Mouse (Mus musculus) kidney, postnatal 0 days (tissue): ENCODE measurements around the gene Upk2. TPM values are rescaled to one million over a fixed set of nuclear protein-coding genes. Genes with fewer than 3 reads are reported as not detected.

Experiments
- ATAC-seq: fragments of 200-750 bp; cut with Nextera tagmentation; replicated peaks from 2 replicates; pipeline ENCODE4 v1.8.0; 2017; ENCODE audit warnings: low read depth, moderate number of reproducible peaks, moderate TSS enrichment, moderate library complexity; ENCODE audit not compliant: low FRiP score
- DNase-seq: peaks from one replicate; pipeline ENCODE4 v3.0.0-alpha.2; 2016; ENCODE audit warnings: low spot score
- H3K27ac ChIP-seq: fragments of 300-500 bp; sonication (generic); 2 replicates; pipeline ENCODE4 v1.5.1; 2014; ENCODE audit warnings: mild to moderate bottlenecking
- H3K27me3 ChIP-seq: fragments of 300-500 bp; sonication (generic); 2 replicates; pipeline ENCODE4 v1.6.1; 2014; ENCODE audit warnings: low read length, mixed read lengths; ENCODE audit not compliant: insufficient read depth
- H3K36me3 ChIP-seq: fragments of 300-500 bp; sonication (generic); 2 replicates; pipeline ENCODE4 v1.6.1; 2014; ENCODE audit warnings: low read length, mixed read lengths; ENCODE audit not compliant: insufficient read depth
- H3K4me1 ChIP-seq: fragments of 300-500 bp; sonication (generic); replicated peaks from 2 replicates; pipeline ENCODE4 v1.6.1; 2014; ENCODE audit warnings: antibody characterized with exemption, low read length, mixed read lengths; ENCODE audit not compliant: insufficient read depth
- H3K4me2 ChIP-seq: fragments of 300-500 bp; sonication (generic); 2 replicates; pipeline ENCODE4 v1.6.1; 2014; ENCODE audit warnings: mild to moderate bottlenecking, low read length, moderate library complexity, mixed read lengths
- H3K4me3 ChIP-seq: fragments of 300-500 bp; sonication (generic); replicated peaks from 2 replicates; pipeline ENCODE4 v1.5.1; 2014; ENCODE audit warnings: low read depth, low read length
- H3K9ac ChIP-seq: fragments of 300-500 bp; sonication (generic); 2 replicates; pipeline ENCODE4 v1.6.1; 2014; ENCODE audit warnings: low read depth, low read length
- H3K9me3 ChIP-seq: fragments of 300-500 bp; sonication (generic); replicated peaks from 2 replicates; pipeline ENCODE4 v1.6.1; 2016; ENCODE audit warnings: low read length, inconsistent platforms, mixed read lengths
- CTCF ChIP-seq: IDR thresholded peaks from 2 replicates; pipeline ENCODE4 v1.5.1; 2016; ENCODE audit warnings: antibody characterized with exemption, low read depth, mild to moderate bottlenecking, moderate library complexity
- WGBS: fragments of 180-500 bp; shearing (Covaris S2); extraction: QIAGEN DNeasy Blood & Tissue Kit; methylation state at CpG from one replicate; pipeline ENCODE4 v1.1.7; 2014; 5-methylcytosine and 5-hydroxymethylcytosine counted together
- polyA plus RNA-seq: library from polyadenylated mRNA; unstranded; fragments of >200 nt; fragmentation: Nextera tagmentation; extraction: Ambion mirVana; gene quantifications from 2 replicates; pipeline ENCODE4 v1.2.1, GENCODE M21; 2015

Gene Upk2
- polyA plus RNA-seq, 1 experiment from 2014 or later, result 27.8 TPM

DNA sequence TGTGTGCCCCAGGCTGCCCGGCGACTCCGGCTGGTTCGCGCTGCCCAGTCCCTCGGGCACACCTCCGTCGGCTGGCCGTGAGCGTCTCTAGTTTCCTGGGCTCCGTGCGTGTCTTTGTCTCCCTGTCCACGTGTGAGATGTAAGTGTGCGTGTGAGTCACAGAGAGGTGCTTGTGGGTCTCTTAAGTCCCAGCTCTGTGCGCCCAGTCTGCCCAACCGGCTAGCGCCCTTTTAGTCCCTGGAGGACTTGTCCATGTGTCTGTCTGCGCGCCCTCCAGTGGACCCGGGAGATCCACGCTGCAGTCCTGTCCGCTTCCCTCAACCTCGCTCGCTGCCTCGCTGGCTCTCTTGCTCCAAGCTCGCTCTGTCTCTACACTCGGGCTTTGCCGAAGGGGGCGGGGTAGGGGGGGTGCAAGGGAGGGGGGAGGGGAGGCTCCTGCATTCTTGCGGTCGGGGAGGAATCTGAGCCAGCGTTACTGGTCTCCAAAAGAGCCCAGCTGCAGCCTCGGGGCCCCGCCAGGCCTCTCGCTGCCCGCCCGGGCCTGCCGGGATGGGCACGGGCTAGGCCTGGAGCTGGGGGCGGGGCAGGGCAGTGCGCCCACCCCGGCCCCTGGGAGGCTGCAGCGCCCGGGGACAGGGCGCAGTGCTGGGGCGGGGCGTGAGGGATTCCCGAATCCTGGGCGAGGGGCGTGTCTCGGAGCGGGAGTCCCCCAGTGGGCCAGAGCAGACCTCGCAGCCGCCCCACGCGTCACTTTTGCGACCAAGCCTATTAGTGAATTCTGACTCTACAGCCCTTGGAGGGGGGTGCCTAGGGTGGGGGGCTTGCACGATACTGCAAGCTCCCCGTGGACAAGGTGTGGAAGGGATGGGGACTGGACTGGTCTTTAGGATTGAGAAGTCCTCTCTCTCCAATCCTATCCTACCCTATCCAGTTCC is 43.9 kb upstream of the Upk2 start:
- 1% methylated on average over 58 of the region's 59 CpGs for WGBS
- Histone ChIP-seq H3K4me2 (peak overlapping the region; percentile 76), H3K36me3 (0 out of 2 replicates have a peak, but pooled peaks cover 5% of the 10 kb centered on the region), H3K27me3 (no peaks in the 10 kb centered on the region), H3K9ac (peak overlapping the region; percentile 62), H3K4me3 (peak overlapping the region; percentile 41), H3K9me3 (no peaks in the 10 kb centered on the region), H3K27ac (peak overlapping the region; percentile 91), H3K4me1 (peaks cover 61% of the 10 kb centered on the region)
- peak; percentile 61 for TF ChIP-seq CTCF
- DNase-seq, result peak; percentile 93
- ATAC-seq, result peak; percentile 74

DNA sequence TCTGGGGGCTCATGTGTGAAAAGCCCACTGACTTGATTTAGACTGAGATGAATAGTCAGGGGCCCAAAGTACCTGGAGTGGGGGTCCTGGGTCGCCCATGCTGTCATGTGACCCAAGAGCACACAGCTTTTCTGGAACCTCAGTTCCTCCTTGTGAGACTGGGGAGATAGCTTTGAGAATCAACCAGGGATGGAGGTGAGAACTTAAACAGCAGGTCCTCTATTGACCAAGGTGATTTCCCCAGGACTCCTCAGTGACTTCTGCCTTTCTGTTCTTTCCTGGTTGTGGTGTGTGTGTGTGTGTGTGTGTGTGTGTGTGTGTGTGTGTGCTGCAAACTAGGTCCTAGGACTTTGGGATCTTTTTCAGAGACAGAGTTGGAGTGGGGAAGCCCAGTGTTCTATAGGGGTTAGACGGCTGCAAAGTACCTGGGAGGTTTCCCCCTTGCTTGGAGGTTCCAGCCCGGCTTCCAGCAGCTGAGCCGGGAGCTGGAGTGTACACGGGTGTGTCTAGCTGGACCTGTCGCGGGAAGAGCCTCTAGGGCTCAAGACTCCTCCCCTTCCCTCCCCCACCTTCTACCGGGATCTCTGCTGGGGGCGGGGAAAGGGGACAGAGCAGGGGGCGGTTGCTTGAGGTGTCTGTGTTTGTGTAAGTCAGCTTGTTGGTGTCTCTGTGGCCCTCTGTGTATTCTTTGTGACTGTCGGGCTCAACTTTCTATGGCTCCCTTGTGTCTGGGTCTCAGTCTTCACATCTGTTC is 43.0 kb upstream of the Upk2 start:
- Histone ChIP-seq H3K4me1 (peaks cover 70% of the 10 kb centered on the region), H3K4me2 (peak overlapping the region; percentile 76), H3K27ac (peak overlapping the region; percentile 91), H3K9me3 (no peaks in the 10 kb centered on the region), H3K36me3 (0 out of 2 replicates have a peak, but pooled peaks cover 5% of the 10 kb centered on the region), H3K4me3 (peak overlapping the region; percentile 41), H3K27me3 (no peaks in the 10 kb centered on the region), H3K9ac (peak overlapping the region; percentile 62)
- TF ChIP-seq CTCF, result no peak
- ATAC-seq (peak; percentile 15; the same call in 1 of the 2 replicates), DNase-seq (peak; percentile 86)
- 4% methylated on average over 11 of the region's 11 CpGs for WGBS

DNA sequence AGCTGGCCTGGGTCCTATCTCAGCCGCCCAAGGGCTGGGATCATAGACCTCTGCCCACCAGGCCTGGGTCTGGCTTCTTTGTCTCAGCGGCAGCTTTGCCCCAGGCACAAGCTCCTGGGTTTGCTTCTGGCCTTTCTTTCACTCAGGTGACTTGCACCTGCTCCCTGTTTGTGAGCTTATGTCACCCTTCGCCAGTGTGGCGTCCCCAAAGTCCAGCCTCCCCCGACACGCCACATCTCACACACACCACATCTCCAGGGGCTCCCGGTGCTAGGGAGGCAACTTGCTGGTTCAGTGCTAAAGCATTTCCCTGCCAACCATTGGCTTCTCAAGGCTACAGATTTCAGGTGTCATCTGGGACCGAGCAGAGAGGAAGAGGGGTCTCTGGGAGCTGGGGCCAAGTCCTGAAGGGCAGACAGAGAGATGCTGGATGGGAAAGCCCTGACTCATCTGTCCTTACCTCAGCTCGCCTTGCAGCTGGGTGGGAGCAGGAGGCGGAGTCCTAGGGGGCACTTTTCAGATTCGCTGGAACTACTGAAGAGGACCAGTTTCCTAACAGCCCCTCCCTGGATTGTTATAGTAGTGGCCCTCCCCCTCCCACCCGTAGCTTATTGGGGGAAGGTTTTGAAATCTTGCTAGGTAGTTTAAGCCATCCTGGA is 42.2 kb upstream of the Upk2 start:
- WGBS, result 52% methylated on average over 12 of the region's 12 CpGs
- no peak for DNase-seq
- Histone ChIP-seq H3K4me2 (0 out of 2 replicates have a peak overlapping the region, but pooled peaks have one; percentile 76), H3K36me3 (0 out of 2 replicates have a peak, but pooled peaks cover 5% of the 10 kb centered on the region), H3K4me1 (peaks cover 76% of the 10 kb centered on the region), H3K27ac (no peak overlapping the region), H3K9me3 (no peaks in the 10 kb centered on the region), H3K9ac (peak overlapping the region; percentile 25; the same call in 1 of the 2 replicates), H3K4me3 (no peak overlapping the region), H3K27me3 (no peaks in the 10 kb centered on the region)
- ATAC-seq, result no peak
- TF ChIP-seq CTCF, result no peak

- no peak for TF ChIP-seq CTCF
- H3K27ac ChIP-seq, result no peak overlapping the region
- 81% methylated on average over 10 of the region's 10 CpGs for WGBS
- H3K9me3 ChIP-seq, result no peaks in the 10 kb centered on the region
- DNase-seq, result no peak
- no peak overlapping the region for H3K4me3 ChIP-seq
- no peak for ATAC-seq
- H3K36me3 ChIP-seq, result 0 out of 2 replicates have a peak, but pooled peaks cover 3% of the 10 kb centered on the region
- H3K27me3 ChIP-seq, result no peaks in the 10 kb centered on the region
- peaks cover 85% of the 10 kb centered on the region for H3K4me1 ChIP-seq
- H3K4me2 ChIP-seq, result no peak overlapping the region
- H3K9ac ChIP-seq, result no peak overlapping the region
Measured at GRCm38 (mm10) chr9:44495810-44496344, 41.1 kb upstream of the Upk2 start.

GRCm38 (mm10) chr9:44494863-44495809 is 40.4 kb upstream of the Upk2 start:
- no peak overlapping the region for H3K4me3 ChIP-seq
- H3K4me2 ChIP-seq, result peak overlapping the region; percentile 37; the same call in 1 of the 2 replicates
- no peaks in the 10 kb centered on the region for H3K27me3 ChIP-seq
- H3K4me1 ChIP-seq, result peaks cover 85% of the 10 kb centered on the region
- peak overlapping the region; percentile 35 for H3K9ac ChIP-seq
- peak overlapping the region; percentile 81 for H3K27ac ChIP-seq
- ATAC-seq (no peak), DNase-seq (no peak)
- no peaks in the 10 kb centered on the region for H3K36me3 ChIP-seq
- TF ChIP-seq CTCF, result no peak
- 29% methylated on average over 9 of the region's 9 CpGs for WGBS
- no peaks in the 10 kb centered on the region for H3K9me3 ChIP-seq
